Mouse (Mus musculus): ENCODE measurements at regions not wholly inside any gene's neighbourhood (a gene's known extent, or its start where the extent isn't known, plus 50 kb on each side); places are given as distances from the start of the nearest gene placed in this dataset.

DNA sequence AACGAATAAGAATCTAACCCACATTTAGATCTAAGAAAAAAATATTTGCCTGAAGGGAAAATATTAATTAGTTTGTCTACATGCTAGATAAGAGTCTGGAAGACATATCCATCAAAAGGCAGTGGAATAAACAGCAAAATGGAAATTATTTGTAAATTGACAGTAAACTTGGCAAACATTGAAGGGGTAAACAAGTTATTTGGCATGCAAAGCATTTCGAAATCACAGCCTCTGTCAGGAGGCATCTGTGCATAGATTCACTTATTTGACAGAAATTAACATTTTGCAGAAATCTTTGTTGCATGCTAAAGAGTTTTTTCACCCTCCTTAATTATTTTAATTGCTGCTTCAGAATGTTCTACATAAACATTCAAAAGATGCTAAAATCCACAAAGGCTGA, 773.3 kb downstream of the Gm6377 start:
- TF ChIP-seq CTCF (IDR thresholded peaks at IDR 0.05; ENCODE audit: borderline replicate concordance, extremely low read depth, insufficient read depth, insufficient read length) (no peak), POLR2A (IDR thresholded peaks at IDR 0.05; ENCODE audit: borderline replicate concordance, extremely low read depth, insufficient read depth, insufficient read length, poor library complexity, severe bottlenecking) (no peak)
